Mouse (Mus musculus): Measurements from ENCODE around the gene Hoxd12.

DNA sequence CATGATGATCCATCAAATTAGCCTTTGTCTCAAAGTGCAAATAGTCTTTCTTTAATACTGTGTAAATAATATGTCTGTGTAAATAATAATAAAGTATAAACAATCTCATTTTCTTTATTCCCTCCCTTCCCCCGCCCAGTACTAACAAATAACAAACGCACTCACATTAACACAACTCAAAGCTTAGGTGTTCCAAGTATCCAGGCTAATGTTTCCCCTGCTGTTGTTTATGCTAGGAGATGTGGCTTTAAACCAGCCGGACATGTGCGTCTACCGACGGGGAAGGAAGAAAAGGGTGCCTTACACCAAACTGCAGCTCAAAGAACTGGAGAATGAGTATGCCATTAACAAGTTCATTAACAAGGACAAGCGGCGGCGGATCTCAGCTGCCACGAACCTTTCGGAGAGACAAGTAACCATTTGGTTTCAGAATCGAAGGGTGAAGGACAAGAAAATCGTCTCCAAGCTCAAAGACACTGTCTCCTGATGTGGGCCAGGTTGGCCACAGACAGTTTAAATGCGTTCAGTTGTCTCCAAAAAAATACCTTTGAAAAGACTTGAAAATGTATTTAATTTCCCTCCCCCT is 5.1 kb upstream of the Hoxd12 start:
- no peak for TF ChIP-seq CTCF (IDR thresholded peaks at IDR 0.05; ENCODE audit: low read depth)
- no peak for TF ChIP-seq EP300 (IDR thresholded peaks at IDR 0.05; ENCODE audit: low read depth)
